In genomic region chr4:133094936-133095733, GRCm38 (mm10) we compare ENCODE assay signal across 9 mouse cellular contexts. TPM values are rescaled to one million over a fixed set of nuclear protein-coding genes. Genes with fewer than 3 reads are reported as not detected.
DNase-seq lines count a peak whose midpoint lies in the region; ATAC-seq and TF ChIP-seq lines count a peak whose summit lies in the region.
"Had no signal": no experiment of that assay in that cellular context is flagged by ENCODE, and none has a peak within 500 bp of the region (broad histone marks: within the 10 kb centered on the region; RNA-seq: fewer than 3 reads in every experiment).

No protein-coding gene starts in this region.

- H3K4me2 ChIP-seq in hindbrain, embryonic 16.5 days (ENCODE audit: low read length): peak overlapping the region; percentile 45
- peak overlapping the region; percentile 33 for H3K4me2 ChIP-seq in limb, embryonic 14.5 days (replicated peaks; ENCODE audit: low read depth, low read length, severe bottlenecking)
- peak overlapping the region; percentile 44 for H3K4me2 ChIP-seq in midbrain, embryonic 13.5 days (replicated peaks)
- peak overlapping the region; percentile 45 for H3K4me2 ChIP-seq in stomach, embryonic 16.5 days (ENCODE audit: low read depth, low read length)

- H3K27ac ChIP-seq in hindbrain, embryonic 16.5 days (ENCODE audit: low read depth, low read length): peak overlapping the region; percentile 88
- peak overlapping the region; percentile 3 for H3K27ac ChIP-seq in limb, embryonic 14.5 days (replicated peaks; ENCODE audit: low read depth, low read length)
- H3K27ac ChIP-seq in midbrain, embryonic 13.5 days: peak overlapping the region; percentile 90
- peak overlapping the region; percentile 94 for H3K27ac ChIP-seq in stomach, embryonic 16.5 days (ENCODE audit: low read length)

- peak; percentile 84 for ATAC-seq in hindbrain, embryonic 16.5 days
- no peak for ATAC-seq in limb, embryonic 14.5 days (ENCODE audit: low FRiP score, low read depth)
- peak; percentile 80 for ATAC-seq in midbrain, embryonic 13.5 days
- peak; percentile 31; the same call in 1 of the 2 replicates for ATAC-seq in stomach, embryonic 16.5 days (ENCODE audit: insufficient read depth, low FRiP score)

- peak; percentile 89 for DNase-seq in ovary, adult 18-20 months (ENCODE audit: low spot score)
- DNase-seq in ovary, postnatal 14 days (ENCODE audit: low spot score): no peak
- DNase-seq in cerebellum, postnatal 10 days: peak; percentile 86 to 91
- peak; percentile 65 to 76 for DNase-seq in gastrocnemius, adult 8-10 months (ENCODE audit: low spot score in 2 of 2)
- DNase-seq in limb, embryonic 14.5 days (ENCODE audit: low spot score): no peak

- H3K9me3 ChIP-seq in hindbrain, embryonic 16.5 days (ENCODE audit: control insufficient read depth, low read length): no peaks in the 10 kb centered on the region
- no peaks in the 10 kb centered on the region for H3K9me3 ChIP-seq in limb, embryonic 14.5 days (ENCODE audit: control insufficient read depth, low read length)
- no peaks in the 10 kb centered on the region for H3K9me3 ChIP-seq in midbrain, embryonic 13.5 days
- H3K9me3 ChIP-seq in stomach, embryonic 16.5 days (replicated peaks; ENCODE audit: control insufficient read depth, low read length): no peaks in the 10 kb centered on the region
- H3K9me3 ChIP-seq: G1E had no signal

- peaks cover 51% of the 10 kb centered on the region for H3K4me1 ChIP-seq in hindbrain, embryonic 16.5 days (ENCODE audit: control insufficient read depth, insufficient read depth, low read depth, low read length)
- H3K4me1 ChIP-seq in limb, embryonic 14.5 days (ENCODE audit: control insufficient read depth, insufficient read depth, low read length): peaks cover 47% of the 10 kb centered on the region
- H3K4me1 ChIP-seq in midbrain, embryonic 13.5 days (replicated peaks): peaks cover 52% of the 10 kb centered on the region
- peaks cover 53% of the 10 kb centered on the region for H3K4me1 ChIP-seq in stomach, embryonic 16.5 days (ENCODE audit: control insufficient read depth, insufficient read depth, low read length)

- H3K27me3 ChIP-seq in hindbrain, embryonic 16.5 days (replicated peaks; ENCODE audit: control insufficient read depth, insufficient read depth, low read length): no peaks in the 10 kb centered on the region
- no peaks in the 10 kb centered on the region for H3K27me3 ChIP-seq in limb, embryonic 14.5 days (ENCODE audit: control insufficient read depth, insufficient read depth, low read length)
- H3K27me3 ChIP-seq in midbrain, embryonic 13.5 days: 0 out of 2 replicates have a peak, but pooled peaks cover 6% of the 10 kb centered on the region
- H3K27me3 ChIP-seq in stomach, embryonic 16.5 days (ENCODE audit: control insufficient read depth, insufficient read depth, low read length): no peaks in the 10 kb centered on the region

- WGBS in hindbrain, embryonic 16.5 days: 26% methylated on average over 16 of the region's 16 CpGs
- WGBS in limb, embryonic 14.5 days: 39% methylated on average over 16 of the region's 16 CpGs
- WGBS in midbrain, embryonic 13.5 days: 25% methylated on average over 16 of the region's 16 CpGs
- 42% methylated on average over 16 of the region's 16 CpGs for WGBS in stomach, embryonic 16.5 days

- no peaks in the 10 kb centered on the region for H3K36me3 ChIP-seq in hindbrain, embryonic 16.5 days (ENCODE audit: control insufficient read depth, insufficient read depth, low read length)
- no peaks in the 10 kb centered on the region for H3K36me3 ChIP-seq in limb, embryonic 14.5 days (ENCODE audit: control insufficient read depth, insufficient read depth, low read length)
- H3K36me3 ChIP-seq in midbrain, embryonic 13.5 days: no peaks in the 10 kb centered on the region
- no peaks in the 10 kb centered on the region for H3K36me3 ChIP-seq in stomach, embryonic 16.5 days (ENCODE audit: control insufficient read depth, insufficient read depth, low read length)
- H3K36me3 ChIP-seq: G1E had no signal

- TF ChIP-seq POLR2A in limb, embryonic 14.5 days (IDR thresholded peaks at IDR 0.05; ENCODE audit: borderline replicate concordance, extremely low read depth, insufficient read depth, insufficient read length): no peak

- H3K4me3 ChIP-seq in hindbrain, embryonic 16.5 days (ENCODE audit: low read length): peak overlapping the region; percentile 10; the same call in 1 of the 2 replicates
- H3K4me3 ChIP-seq in limb, embryonic 14.5 days (replicated peaks; ENCODE audit: low read length): peak overlapping the region; percentile 13; the same call in 1 of the 2 replicates
- 0 out of 2 replicates have a peak overlapping the region, but pooled peaks have one; percentile 3 for H3K4me3 ChIP-seq in midbrain, embryonic 13.5 days (replicated peaks)
- peak overlapping the region; percentile 14 for H3K4me3 ChIP-seq in stomach, embryonic 16.5 days (replicated peaks; ENCODE audit: low read length)

- H3K9ac ChIP-seq in hindbrain, embryonic 16.5 days (ENCODE audit: low read depth, low read length): peak overlapping the region; percentile 49
- H3K9ac ChIP-seq in limb, embryonic 14.5 days (ENCODE audit: low read depth, low read length, severe bottlenecking): no peak overlapping the region
- peak overlapping the region; percentile 12 for H3K9ac ChIP-seq in midbrain, embryonic 13.5 days (replicated peaks)
- H3K9ac ChIP-seq in stomach, embryonic 16.5 days (ENCODE audit: low read length): peak overlapping the region; percentile 67

RNA-seq across cellular contexts. Expression of gene Wasf2, which starts 35.2 kb away (rescaled TPM):
- total RNA-seq in gastrocnemius, adult 8-10 months (2022): 10 to 100 TPM; 18.8 to 27.9 (median 27.3) TPM
- polyA plus RNA-seq in hindbrain, embryonic 16.5 days (2015; fragmentation: Nextera tagmentation; extraction: Ambion mirVana): 22.7 and 23.2 TPM in 2 replicates
- 62.0 and 70.9 TPM in 2 replicates for polyA plus RNA-seq in limb, embryonic 14.5 days (2012; rRNA removed)
- polyA plus RNA-seq in limb, embryonic 14.5 days (2014; fragmentation: Nextera tagmentation; extraction: Ambion mirVana): 92.2 and 96.6 TPM in 2 replicates
- polyA plus RNA-seq in midbrain, embryonic 13.5 days (2015; fragmentation: Nextera tagmentation; extraction: Ambion mirVana): 28.8 and 34.2 TPM in 2 replicates
- polyA plus RNA-seq in stomach, embryonic 16.5 days (2015; fragmentation: Nextera tagmentation; extraction: Ambion mirVana): 84.3 and 98.6 TPM in 2 replicates

Comparison
In these comparisons a context has a peak if more than half of its experiments do, and no peak if none do; other contexts are left out.
1. DNase-seq: peak in ovary, adult 18-20 months (single experiment), cerebellum, postnatal 10 days (2 of 2) and gastrocnemius, adult 8-10 months (2 of 2); none in ovary, postnatal 14 days (single experiment) and limb, embryonic 14.5 days (single experiment).
2. H3K27ac ChIP-seq: peak in every context shown above with its lines; median percentile 94 in stomach, embryonic 16.5 days; 90 in midbrain, embryonic 13.5 days; 88 in hindbrain, embryonic 16.5 days; 3 in limb, embryonic 14.5 days.
3. Peak in every context shown above with its lines, with median percentiles within 50 percentile points of each other: H3K4me2 ChIP-seq and H3K4me3 ChIP-seq.